ENCODE assay signal across 24 mouse cellular contexts in genomic region chr2:135153248-135153647, GRCm38 (mm10).
A peak's percentile ranks its signal among the peaks of the same experiment; 100 is the strongest.
DNase-seq lines count a peak whose midpoint lies in the region; ATAC-seq and TF ChIP-seq lines count a peak whose summit lies in the region.
"Had no signal": no experiment of that assay in that cellular context is flagged by ENCODE, and none has a peak within 500 bp of the region (broad histone marks: within the 10 kb centered on the region; RNA-seq: fewer than 3 reads in every experiment).

No protein-coding gene starts in this region.

- no peak overlapping the region for H3K4me3 ChIP-seq in forebrain, postnatal 0 days (ENCODE audit: low read depth, low read length)
- H3K4me3 ChIP-seq in forebrain, embryonic 13.5 days: no peak overlapping the region
- no peak overlapping the region for H3K4me3 ChIP-seq in midbrain, postnatal 0 days (ENCODE audit: low read depth, low read length)
- no peak overlapping the region for H3K4me3 ChIP-seq in midbrain, embryonic 14.5 days (replicated peaks; ENCODE audit: low read depth, low read length)
- H3K4me3 ChIP-seq in embryonic facial prominence, embryonic 14.5 days (ENCODE audit: low read depth, low read length): no peak overlapping the region
- H3K4me3 ChIP-seq: heart, adult 2 months; heart, embryonic 12.5 days; hindbrain, embryonic 13.5 days; limb, embryonic 15.5 days; midbrain, embryonic 13.5 days; neural tube, embryonic 12.5 days had no signal

- no peak overlapping the region for H3K9ac ChIP-seq in forebrain, postnatal 0 days
- H3K9ac ChIP-seq in forebrain, embryonic 13.5 days: no peak overlapping the region
- no peak overlapping the region for H3K9ac ChIP-seq in midbrain, postnatal 0 days (replicated peaks; ENCODE audit: low read length, poor library complexity, severe bottlenecking)
- H3K9ac ChIP-seq in midbrain, embryonic 14.5 days (replicated peaks; ENCODE audit: low read length): no peak overlapping the region
- no peak overlapping the region for H3K9ac ChIP-seq in embryonic facial prominence, embryonic 14.5 days (ENCODE audit: low read depth, low read length)
- H3K9ac ChIP-seq: heart, embryonic 12.5 days; hindbrain, embryonic 13.5 days; limb, embryonic 15.5 days; liver, embryonic 14.5 days; midbrain, embryonic 13.5 days; neural tube, embryonic 12.5 days had no signal

- no peaks in the 10 kb centered on the region for H3K27me3 ChIP-seq in forebrain, postnatal 0 days (ENCODE audit: insufficient read depth, low read length)
- no peaks in the 10 kb centered on the region for H3K27me3 ChIP-seq in forebrain, embryonic 13.5 days
- H3K27me3 ChIP-seq in midbrain, postnatal 0 days (ENCODE audit: insufficient read depth, low read length): no peaks in the 10 kb centered on the region
- H3K27me3 ChIP-seq in midbrain, embryonic 14.5 days (ENCODE audit: control insufficient read depth, insufficient read depth, low read length): no peaks in the 10 kb centered on the region
- H3K27me3 ChIP-seq in embryonic facial prominence, embryonic 14.5 days (replicated peaks; ENCODE audit: control insufficient read depth, insufficient read depth, low read length): no peaks in the 10 kb centered on the region
- H3K27me3 ChIP-seq: CH12.LX; heart, embryonic 12.5 days; hindbrain, embryonic 13.5 days; limb, embryonic 15.5 days; midbrain, embryonic 13.5 days; neural tube, embryonic 12.5 days had no signal

- no peak overlapping the region for H3K27ac ChIP-seq in forebrain, postnatal 0 days (ENCODE audit: low read depth, low read length)
- no peak overlapping the region for H3K27ac ChIP-seq in forebrain, embryonic 13.5 days
- H3K27ac ChIP-seq in midbrain, postnatal 0 days (ENCODE audit: low read depth, low read length): no peak overlapping the region
- no peak overlapping the region for H3K27ac ChIP-seq in midbrain, embryonic 14.5 days (replicated peaks; ENCODE audit: low read depth, low read length)
- H3K27ac ChIP-seq in embryonic facial prominence, embryonic 14.5 days (replicated peaks; ENCODE audit: low read depth, low read length): no peak overlapping the region
- H3K27ac ChIP-seq: heart, adult 2 months; limb, embryonic 15.5 days; liver, embryonic 14.5 days; macrophage; midbrain, embryonic 13.5 days; neural tube, embryonic 12.5 days had no signal

- peak; percentile 72 for ATAC-seq in forebrain, postnatal 0 days
- ATAC-seq in forebrain, embryonic 13.5 days: no peak
- 0 out of 2 replicates have a peak, but pooled peaks have one; percentile 20 for ATAC-seq in midbrain, postnatal 0 days (ENCODE audit: low FRiP score)
- ATAC-seq in midbrain, embryonic 14.5 days (ENCODE audit: low FRiP score, low TSS enrichment): no peak
- ATAC-seq in embryonic facial prominence, embryonic 14.5 days (ENCODE audit: low read depth): no peak
- ATAC-seq: inflammation-experienced regulatory T-cells, adult 6 months; midbrain, embryonic 13.5 days had no signal

- no peak for TF ChIP-seq CTCF in forebrain, postnatal 0 days (IDR thresholded peaks at IDR 0.05; ENCODE audit: low read depth)
- no peak for TF ChIP-seq CTCF in midbrain, postnatal 0 days (IDR thresholded peaks at IDR 0.05)

- H3K9me3 ChIP-seq in forebrain, postnatal 0 days (ENCODE audit: low read length): no peaks in the 10 kb centered on the region
- H3K9me3 ChIP-seq in forebrain, embryonic 13.5 days (replicated peaks): no peaks in the 10 kb centered on the region
- no peaks in the 10 kb centered on the region for H3K9me3 ChIP-seq in midbrain, postnatal 0 days (ENCODE audit: low read length)
- no peaks in the 10 kb centered on the region for H3K9me3 ChIP-seq in midbrain, embryonic 14.5 days (ENCODE audit: control insufficient read depth, low read length)
- H3K9me3 ChIP-seq in embryonic facial prominence, embryonic 14.5 days (ENCODE audit: control insufficient read depth, low read length): no peaks in the 10 kb centered on the region
- H3K9me3 ChIP-seq: heart, embryonic 12.5 days; hindbrain, embryonic 13.5 days; limb, embryonic 15.5 days; midbrain, embryonic 13.5 days; neural tube, embryonic 12.5 days had no signal

- H3K4me1 ChIP-seq in forebrain, postnatal 0 days (ENCODE audit: insufficient read depth): no peaks in the 10 kb centered on the region
- no peaks in the 10 kb centered on the region for H3K4me1 ChIP-seq in forebrain, embryonic 13.5 days
- no peaks in the 10 kb centered on the region for H3K4me1 ChIP-seq in midbrain, postnatal 0 days (ENCODE audit: insufficient read depth, low read length)
- no peaks in the 10 kb centered on the region for H3K4me1 ChIP-seq in midbrain, embryonic 14.5 days (ENCODE audit: control insufficient read depth, insufficient read depth, low read length)
- H3K4me1 ChIP-seq in embryonic facial prominence, embryonic 14.5 days (ENCODE audit: control insufficient read depth, insufficient read depth, low read length): peaks cover 6% of the 10 kb centered on the region
- H3K4me1 ChIP-seq: heart, embryonic 12.5 days; limb, embryonic 15.5 days; neural tube, embryonic 12.5 days had no signal

- no peak overlapping the region for H3K4me2 ChIP-seq in forebrain, postnatal 0 days (ENCODE audit: low read depth)
- no peak overlapping the region for H3K4me2 ChIP-seq in forebrain, embryonic 13.5 days
- no peak overlapping the region for H3K4me2 ChIP-seq in midbrain, postnatal 0 days (ENCODE audit: low read depth, low read length, poor library complexity, severe bottlenecking)
- H3K4me2 ChIP-seq in midbrain, embryonic 14.5 days (ENCODE audit: low read length): no peak overlapping the region
- no peak overlapping the region for H3K4me2 ChIP-seq in embryonic facial prominence, embryonic 14.5 days (ENCODE audit: low read depth, low read length)
- H3K4me2 ChIP-seq: heart, embryonic 12.5 days; hindbrain, embryonic 13.5 days; limb, embryonic 15.5 days; midbrain, embryonic 13.5 days; neural tube, embryonic 12.5 days had no signal

- 67% methylated on average over 4 of the region's 4 CpGs for WGBS in forebrain, postnatal 0 days
- WGBS in forebrain, embryonic 13.5 days: 84% methylated on average over 4 of the region's 4 CpGs
- 67% methylated on average over 4 of the region's 4 CpGs for WGBS in midbrain, postnatal 0 days
- WGBS in midbrain, embryonic 14.5 days: 78% methylated on average over 4 of the region's 4 CpGs
- 38% methylated on average over 4 of the region's 4 CpGs for WGBS in embryonic facial prominence, embryonic 14.5 days

- no peaks in the 10 kb centered on the region for H3K36me3 ChIP-seq in forebrain, postnatal 0 days (ENCODE audit: insufficient read depth)
- H3K36me3 ChIP-seq in forebrain, embryonic 13.5 days (ENCODE audit: poor library complexity, severe bottlenecking): no peaks in the 10 kb centered on the region
- no peaks in the 10 kb centered on the region for H3K36me3 ChIP-seq in midbrain, postnatal 0 days (ENCODE audit: insufficient read depth, low read length)
- H3K36me3 ChIP-seq in midbrain, embryonic 14.5 days (ENCODE audit: control insufficient read depth, insufficient read depth, low read length): no peaks in the 10 kb centered on the region
- H3K36me3 ChIP-seq in embryonic facial prominence, embryonic 14.5 days (ENCODE audit: control insufficient read depth, insufficient read depth, low read length): no peaks in the 10 kb centered on the region
- H3K36me3 ChIP-seq: heart, embryonic 12.5 days; hindbrain, embryonic 13.5 days; limb, embryonic 15.5 days; midbrain, embryonic 13.5 days; neural tube, embryonic 12.5 days had no signal

- DNase-seq in forebrain, postnatal 0 days: peak; percentile 12
- peak; percentile 15 for DNase-seq in midbrain, postnatal 0 days (ENCODE audit: low spot score)
- DNase-seq in midbrain, embryonic 14.5 days: no peak
- peak; percentile 26 for DNase-seq in embryonic facial prominence, embryonic 14.5 days (ENCODE audit: low spot score)
- no peak for DNase-seq in thymus, adult 18-20 months
- DNase-seq: adrenal gland, adult 8-10 months; cerebellum, adult 11-12 months; cerebellum, adult 9-11 months; heart, adult 2 months; heart, postnatal 4 days; kidney, adult 11 months; kidney, postnatal 25 days; lung, adult 2 months; lung, postnatal 10 days had no signal

Comparison
In these comparisons a context has a peak if more than half of its experiments do, and no peak if none do; other contexts are left out.
1. ATAC-seq: peak in forebrain, postnatal 0 days (single experiment) and midbrain, postnatal 0 days (single experiment); none in forebrain, embryonic 13.5 days (single experiment), midbrain, embryonic 14.5 days (single experiment) and embryonic facial prominence, embryonic 14.5 days (single experiment).
2. DNase-seq: peak in forebrain, postnatal 0 days (single experiment), midbrain, postnatal 0 days (single experiment) and embryonic facial prominence, embryonic 14.5 days (single experiment); none in midbrain, embryonic 14.5 days (single experiment) and thymus, adult 18-20 months (0 of 2).